Mouse (Mus musculus) liver, embryonic 16.5 days (tissue): ENCODE results near the gene Pdpr. TPM values are rescaled to one million over a fixed set of nuclear protein-coding genes. Genes with fewer than 3 reads are reported as not detected.
"Not testable (repeated sequence)": the region's sequence is repeated elsewhere in the genome, so short reads cannot be mapped to it uniquely, and the experiment has no call there.

Experiments
- ATAC-seq: fragments of 200-750 bp; cut with Nextera tagmentation; 2 replicates; pipeline ENCODE4 v1.8.0; 2017; ENCODE audit warnings: low read depth, mild to moderate bottlenecking, moderate number of reproducible peaks, moderate library complexity
- H3K27ac ChIP-seq: fragments of 300-500 bp; sonication (generic); 2 replicates; pipeline ENCODE4 v1.5.1; 2014; ENCODE audit warnings: mild to moderate bottlenecking, low read length
- H3K27me3 ChIP-seq: fragments of 300-500 bp; sonication (generic); 2 replicates; pipeline ENCODE4 v1.6.1; 2014; ENCODE audit warnings: low read depth, low read length, mixed read lengths; ENCODE audit not compliant: control insufficient read depth, insufficient read depth
- H3K36me3 ChIP-seq: fragments of 300-500 bp; sonication (generic); 2 replicates; pipeline ENCODE4 v1.6.1; 2014; ENCODE audit warnings: mild to moderate bottlenecking; ENCODE audit not compliant: control insufficient read depth, insufficient read depth
- H3K4me1 ChIP-seq: fragments of 300-500 bp; sonication (generic); 2 replicates; pipeline ENCODE4 v1.6.1; 2014; ENCODE audit warnings: low read depth, low read length, mixed read lengths; ENCODE audit not compliant: control insufficient read depth
- H3K4me2 ChIP-seq: fragments of 300-500 bp; sonication (generic); 2 replicates; pipeline ENCODE4 v1.6.1; 2014; ENCODE audit warnings: low read depth, low read length, mixed read lengths
- H3K4me3 ChIP-seq: fragments of 300-500 bp; sonication (generic); 2 replicates; pipeline ENCODE4 v1.5.1; 2014; ENCODE audit warnings: low read depth, mild to moderate bottlenecking, low read length
- H3K9ac ChIP-seq: fragments of 300-500 bp; sonication (generic); 2 replicates; pipeline ENCODE4 v1.6.1; 2014; ENCODE audit warnings: low read depth, low read length
- H3K9me3 ChIP-seq: fragments of 300-500 bp; sonication (generic); replicated peaks from 2 replicates; pipeline ENCODE4 v1.6.1; 2016; ENCODE audit warnings: low read length; ENCODE audit not compliant: control insufficient read depth
- WGBS: fragments of 180-500 bp; shearing (Covaris S2); extraction: QIAGEN DNeasy Blood & Tissue Kit; methylation state at CpG from one replicate; pipeline ENCODE4 v1.1.7; 2014; ENCODE audit not compliant: insufficient replicate concordance; 5-methylcytosine and 5-hydroxymethylcytosine counted together
- polyA plus RNA-seq: library from polyadenylated mRNA; unstranded; fragments of >200 nt; fragmentation: Nextera tagmentation; extraction: Ambion mirVana; gene quantifications from 2 replicates; pipeline ENCODE4 v1.2.1, GENCODE M21; 2015

The Pdpr gene
- polyA plus RNA-seq, 1 experiment from 2014 or later, result 2.9 TPM

DNA sequence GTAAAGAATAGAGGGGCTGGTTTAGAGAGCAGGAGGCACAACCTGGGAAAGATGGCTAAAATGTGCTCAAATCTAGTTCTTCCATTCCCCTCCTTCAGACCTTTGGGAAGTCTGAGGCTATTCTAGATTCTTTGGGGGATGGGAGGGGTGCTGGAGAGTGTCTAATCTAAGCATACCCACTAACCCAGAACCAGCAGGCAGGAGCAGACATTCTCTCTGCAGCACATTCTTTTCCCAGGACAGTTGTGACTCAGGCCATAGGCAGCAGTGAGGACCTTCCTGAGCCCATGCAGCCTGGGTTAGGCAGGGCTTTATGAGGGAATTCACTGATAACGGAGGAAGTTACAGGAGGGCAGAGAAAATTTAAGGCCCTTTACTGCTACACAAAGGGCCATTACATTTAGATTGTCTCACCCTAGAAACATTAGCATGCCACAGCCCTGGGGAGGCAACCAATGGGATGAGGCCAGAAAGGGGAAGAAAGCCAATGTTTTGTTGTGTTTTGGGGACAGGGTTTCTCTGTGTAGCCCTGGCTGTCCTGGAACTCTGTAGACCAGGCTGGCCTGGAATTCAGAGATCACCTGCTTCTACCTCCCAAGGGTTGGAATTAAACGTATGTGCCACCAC is 35.4 kb upstream of the Pdpr start:
- no peak overlapping the region for H3K27ac ChIP-seq

DNA sequence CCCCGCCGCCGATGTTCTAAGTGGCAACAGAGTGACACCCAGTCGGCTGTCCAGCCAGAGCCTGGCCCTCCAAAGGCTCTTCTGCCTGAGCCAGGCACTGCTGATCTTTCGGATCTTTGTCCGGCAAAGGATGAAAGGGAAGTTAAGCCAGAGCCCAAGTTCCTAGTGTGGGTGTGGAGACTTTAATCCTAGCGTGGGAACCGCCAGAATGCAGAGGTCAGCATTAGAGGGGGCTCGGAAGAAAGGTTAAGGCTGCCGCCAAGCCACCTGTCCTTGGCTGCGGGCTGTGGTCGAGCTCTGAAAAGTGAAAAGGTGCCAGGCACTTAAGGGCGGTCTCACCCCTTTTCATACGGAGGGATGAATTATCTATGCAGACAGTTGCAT is 32.8 kb upstream of the Pdpr start:
- H3K36me3 ChIP-seq, result no peaks in the 10 kb centered on the region
- peak overlapping the region; percentile 69 for H3K9ac ChIP-seq
- no peaks in the 10 kb centered on the region for H3K9me3 ChIP-seq
- H3K27me3 ChIP-seq, result no peaks in the 10 kb centered on the region
- no peak overlapping the region for H3K27ac ChIP-seq
- no peak for ATAC-seq
- 1% methylated on average over 14 of the region's 14 CpGs for WGBS
- peak overlapping the region; percentile 86 for H3K4me2 ChIP-seq
- H3K4me1 ChIP-seq, result peaks cover 24% of the 10 kb centered on the region
- peak overlapping the region; percentile 72 for H3K4me3 ChIP-seq

More for the DNA sequence above, 35.4 kb upstream of the Pdpr start:
- H3K4me1 ChIP-seq, result peaks cover 31% of the 10 kb centered on the region
- no peak for ATAC-seq
- no peak overlapping the region for H3K4me2 ChIP-seq
- H3K9ac ChIP-seq, result no peak overlapping the region
- no peaks in the 10 kb centered on the region for H3K27me3 ChIP-seq
- no peak overlapping the region for H3K4me3 ChIP-seq
- H3K36me3 ChIP-seq, result peaks cover 19% of the 10 kb centered on the region
- no peaks in the 10 kb centered on the region for H3K9me3 ChIP-seq
- 54% methylated on average over 2 of the region's 2 CpGs for WGBS

DNA sequence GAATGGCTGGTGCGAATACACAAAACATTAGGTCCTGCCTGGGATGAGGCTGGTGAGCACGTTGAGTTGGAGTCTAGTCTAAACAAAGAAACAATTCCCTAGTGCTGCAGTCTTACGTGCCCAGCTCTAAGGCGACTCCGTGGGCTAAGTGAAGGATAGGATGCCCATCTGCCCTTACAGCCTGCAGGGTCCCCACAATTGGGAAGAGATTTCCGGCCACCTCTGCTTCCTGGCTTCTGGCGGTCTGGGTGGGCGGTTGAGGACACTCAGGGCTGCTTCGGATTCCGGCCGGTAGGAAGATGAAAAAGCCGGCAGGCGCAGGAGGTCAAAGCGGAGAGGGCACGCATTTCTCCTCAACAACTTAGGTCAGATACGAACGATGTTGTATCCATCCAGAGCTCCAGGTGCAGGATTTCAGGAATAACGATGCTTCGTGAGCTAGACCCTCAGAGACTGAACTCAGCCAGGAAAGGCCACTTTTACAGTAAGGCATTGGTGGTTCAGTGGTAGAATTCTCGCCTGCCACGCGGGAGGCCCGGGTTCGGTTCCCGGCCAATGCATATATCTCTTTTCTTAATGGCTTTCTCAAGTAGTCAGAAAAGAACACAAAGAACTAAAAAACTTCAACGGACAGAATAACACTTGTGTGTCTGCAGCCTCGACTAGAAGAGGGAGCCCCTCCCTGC is 32.2 kb upstream of the Pdpr start:
- H3K4me3 ChIP-seq, result peak overlapping the region; percentile 72
- peaks cover 21% of the 10 kb centered on the region for H3K4me1 ChIP-seq
- H3K4me2 ChIP-seq, result peak overlapping the region; percentile 86
- no peaks in the 10 kb centered on the region for H3K36me3 ChIP-seq
- no peaks in the 10 kb centered on the region for H3K9me3 ChIP-seq
- H3K9ac ChIP-seq, result peak overlapping the region; percentile 69
- H3K27ac ChIP-seq, result no peak overlapping the region
- no peaks in the 10 kb centered on the region for H3K27me3 ChIP-seq
- under 1% methylated on average over 27 of the region's 27 CpGs for WGBS
- ATAC-seq, result peak; percentile 87

DNA sequence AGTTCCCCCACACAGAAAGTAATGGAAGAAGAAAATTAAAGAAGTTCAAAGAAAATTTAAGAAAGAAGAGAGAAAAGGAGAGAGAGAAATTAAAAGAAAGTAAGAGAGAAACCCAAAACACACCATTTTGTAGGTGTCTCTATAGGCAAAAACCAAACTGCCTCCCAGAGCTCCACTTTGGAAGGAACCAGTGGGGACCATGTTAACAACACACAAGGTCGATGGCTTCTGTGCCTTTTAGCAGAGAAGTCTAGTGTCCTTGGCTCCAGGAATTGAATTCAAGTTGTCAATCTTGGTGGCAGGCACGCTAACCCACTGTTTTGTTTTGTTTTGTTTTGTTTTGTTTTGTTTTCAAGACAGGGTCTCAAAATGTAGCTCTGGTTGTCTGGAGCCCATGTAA is 31.5 kb upstream of the Pdpr start:
- 52% methylated on average over 2 of the region's 2 CpGs for WGBS
- Histone ChIP-seq H3K4me1 (peaks cover 14% of the 10 kb centered on the region), H3K27ac (no peak overlapping the region), H3K9me3 (no peaks in the 10 kb centered on the region), H3K27me3 (no peaks in the 10 kb centered on the region), H3K36me3 (no peaks in the 10 kb centered on the region), H3K4me3 (no peak overlapping the region), H3K4me2 (peak overlapping the region; percentile 86; the same call in 1 of the 2 replicates), H3K9ac (no peak overlapping the region)
- ATAC-seq, result no peak

DNA sequence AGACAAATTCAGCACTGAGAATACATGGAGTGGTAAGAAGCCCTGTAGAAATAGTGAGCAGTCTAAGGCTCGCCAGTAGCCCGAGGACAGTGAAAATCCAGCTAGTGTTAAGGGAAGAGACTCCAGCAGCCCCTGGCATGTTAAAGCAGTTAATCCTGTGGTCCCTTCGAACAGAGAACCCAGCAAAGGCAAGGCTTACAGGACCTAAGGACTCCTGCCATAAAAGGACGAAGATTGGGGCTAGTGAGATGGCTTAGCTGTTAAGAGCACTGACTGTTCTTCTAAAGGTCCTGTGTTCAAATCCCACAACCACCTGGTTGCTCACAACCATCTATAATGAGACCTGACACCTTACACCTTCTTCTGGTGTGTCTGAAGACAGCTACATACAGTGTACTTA is 28.1 kb upstream of the Pdpr start:
- Histone ChIP-seq H3K4me3 (no peak overlapping the region), H3K4me2 (no peak overlapping the region), H3K9ac (no peak overlapping the region), H3K9me3 (no peaks in the 10 kb centered on the region), H3K27me3 (no peaks in the 10 kb centered on the region), H3K27ac (no peak overlapping the region), H3K4me1 (peaks cover 3% of the 10 kb centered on the region), H3K36me3 (no peaks in the 10 kb centered on the region)
- no peak for ATAC-seq
- 39% methylated on average over 4 of the region's 4 CpGs for WGBS

DNA sequence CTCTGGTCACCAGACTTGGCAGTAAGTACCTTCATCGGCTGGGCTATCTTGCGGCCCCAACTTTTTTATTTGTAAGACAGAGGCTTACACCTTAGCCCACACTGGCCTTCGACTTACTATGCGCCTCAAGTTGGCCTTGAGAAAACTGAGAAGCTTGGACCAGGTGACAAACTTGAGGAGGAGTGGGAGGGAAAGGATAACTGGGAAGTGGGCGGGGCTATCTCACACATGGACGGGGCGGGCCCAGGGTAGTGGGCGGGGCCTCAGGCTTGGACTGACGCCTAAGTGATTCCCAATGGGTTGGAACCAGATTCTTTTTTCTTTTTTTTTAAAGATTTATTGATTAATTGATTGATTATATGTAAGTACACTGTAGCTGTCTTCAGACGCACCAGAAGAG is 27.0 kb upstream of the Pdpr start:
- no peak overlapping the region for H3K4me2 ChIP-seq
- no peak overlapping the region for H3K27ac ChIP-seq
- no peaks in the 10 kb centered on the region for H3K9me3 ChIP-seq
- H3K36me3 ChIP-seq, result no peaks in the 10 kb centered on the region
- no peaks in the 10 kb centered on the region for H3K27me3 ChIP-seq
- 36% methylated on average over 10 of the region's 10 CpGs for WGBS
- no peaks in the 10 kb centered on the region; the same call in 1 of the 2 replicates for H3K4me1 ChIP-seq
- no peak overlapping the region for H3K9ac ChIP-seq
- no peak for ATAC-seq
- H3K4me3 ChIP-seq, result no peak overlapping the region

DNA sequence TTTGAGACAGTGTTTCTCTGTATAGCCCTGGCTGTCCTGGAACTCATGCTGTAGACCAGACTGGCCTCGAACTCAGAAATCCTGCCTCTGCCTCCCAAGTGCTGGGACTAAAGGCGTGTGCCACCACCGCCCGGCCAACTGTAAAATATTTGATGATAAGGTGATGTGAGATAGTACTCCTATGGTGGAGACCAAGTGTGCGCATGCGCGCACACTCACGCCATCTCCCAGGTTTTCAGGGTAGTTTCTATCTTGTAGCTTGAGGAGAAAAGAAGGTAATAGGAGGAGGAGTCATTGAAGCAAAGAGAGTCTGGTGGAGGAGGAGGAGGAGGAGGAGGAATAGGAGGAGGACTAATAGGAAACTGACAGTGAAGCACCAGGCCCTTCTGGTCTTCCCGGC is 25.8 kb upstream of the Pdpr start:
- not testable (repeated sequence) for H3K27ac ChIP-seq, H3K9ac ChIP-seq, H3K4me3 ChIP-seq, H3K27me3 ChIP-seq, H3K9me3 ChIP-seq, H3K4me1 ChIP-seq, H3K36me3 ChIP-seq, H3K4me2 ChIP-seq, ATAC-seq
- 62% methylated on average over 9 of the region's 9 CpGs for WGBS

DNA sequence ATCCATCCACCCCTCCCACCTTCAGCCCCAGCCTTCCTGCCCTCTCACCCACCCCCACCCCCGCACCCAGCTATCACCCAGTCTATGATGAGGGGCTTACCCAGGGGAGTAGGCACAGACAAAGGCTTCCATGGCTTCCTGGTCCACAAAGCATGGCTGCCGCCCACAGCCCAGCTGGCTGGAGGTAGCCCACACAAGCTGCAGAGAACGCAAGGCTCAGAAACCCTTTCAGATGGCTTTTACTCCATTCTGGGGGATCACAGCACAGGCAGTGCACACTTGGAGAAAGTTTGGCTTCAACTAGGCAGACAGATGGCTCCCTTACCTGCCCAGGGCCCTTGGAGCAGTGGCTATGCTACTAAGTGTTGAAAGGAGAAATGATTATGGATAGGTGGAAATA is 18.5 kb upstream of the Pdpr start:
- Histone ChIP-seq H3K9me3 (no peaks in the 10 kb centered on the region; the same call in 1 of the 2 replicates), H3K4me2 (no peak overlapping the region), H3K36me3 (no peaks in the 10 kb centered on the region), H3K27ac (no peak overlapping the region), H3K4me1 (no peaks in the 10 kb centered on the region), H3K4me3 (no peak overlapping the region), H3K27me3 (no peaks in the 10 kb centered on the region; the same call in 1 of the 2 replicates), H3K9ac (no peak overlapping the region)
- ATAC-seq, result no peak
- 69% methylated on average over 3 of the region's 3 CpGs for WGBS

DNA sequence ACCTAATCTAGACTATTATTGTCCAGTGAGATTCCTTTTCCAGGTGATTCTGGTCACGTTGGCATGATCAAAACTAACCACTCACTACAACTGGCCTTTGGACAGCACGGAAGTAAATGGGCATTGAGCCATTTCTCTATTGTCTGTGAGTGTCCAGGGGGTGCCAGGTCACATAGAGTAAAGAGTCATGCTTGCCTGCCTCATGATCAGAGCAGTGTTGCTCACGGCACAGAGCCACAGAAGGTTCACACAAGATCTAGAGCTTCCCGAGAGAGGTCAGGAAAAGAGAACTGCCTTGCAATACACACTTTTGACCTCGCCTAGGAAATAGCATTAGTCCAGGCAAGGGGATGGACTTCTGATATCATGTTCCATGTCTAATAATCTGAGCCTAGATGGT is 15.0 kb upstream of the Pdpr start:
- Histone ChIP-seq H3K27me3 (no peaks in the 10 kb centered on the region; the same call in none of the 2 replicates), H3K4me1 (no peaks in the 10 kb centered on the region), H3K4me3 (no peak overlapping the region), H3K36me3 (no peaks in the 10 kb centered on the region), H3K9ac (no peak overlapping the region), H3K9me3 (no peaks in the 10 kb centered on the region), H3K4me2 (no peak overlapping the region), H3K27ac (no peak overlapping the region)
- ATAC-seq, result no peak
- 48% methylated on average over 5 of the region's 5 CpGs for WGBS
